Mouse (Mus musculus) stomach, embryonic 14.5 days (tissue): ENCODE data around the gene Fasn. TPM values are rescaled to one million over a fixed set of nuclear protein-coding genes. Genes with fewer than 3 reads are reported as not detected.
"Not testable (repeated sequence)": the region's sequence is repeated elsewhere in the genome, so short reads cannot be mapped to it uniquely, and the experiment has no call there.

Experiments used
- ATAC-seq: fragments of 200-750 bp; cut with Nextera tagmentation; 2 replicates; pipeline ENCODE4 v1.8.0; 2017; ENCODE audit warnings: low read depth, moderate TSS enrichment; ENCODE audit not compliant: insufficient number of reproducible peaks, insufficient read depth, low FRiP score
- H3K27ac ChIP-seq: fragments of 300-500 bp; sonication (generic); 2 replicates; pipeline ENCODE4 v1.5.1; 2014; ENCODE audit warnings: mild to moderate bottlenecking, low read length, moderate library complexity, mixed read lengths
- H3K27me3 ChIP-seq: fragments of 300-500 bp; sonication (generic); 2 replicates; pipeline ENCODE4 v1.6.1; 2014; ENCODE audit warnings: low read length, control low read depth, mixed read lengths; ENCODE audit not compliant: control insufficient read depth, insufficient read depth
- H3K36me3 ChIP-seq: fragments of 300-500 bp; sonication (generic); 2 replicates; pipeline ENCODE4 v1.6.1; 2014; ENCODE audit warnings: mild to moderate bottlenecking, control low read depth, low read length, moderate library complexity, mixed read lengths; ENCODE audit not compliant: control insufficient read depth, insufficient read depth
- H3K4me1 ChIP-seq: fragments of 300-500 bp; sonication (generic); 2 replicates; pipeline ENCODE4 v1.6.1; 2014; ENCODE audit warnings: low read length, control low read depth, mixed read lengths; ENCODE audit not compliant: control insufficient read depth, insufficient read depth
- H3K4me2 ChIP-seq: fragments of 300-500 bp; sonication (generic); replicated peaks from 2 replicates; pipeline ENCODE4 v1.6.1; 2014; ENCODE audit warnings: low read depth, low read length, control low read depth
- H3K4me3 ChIP-seq: fragments of 300-500 bp; sonication (generic); 2 replicates; pipeline ENCODE4 v1.5.1; 2014; ENCODE audit warnings: low read depth, low read length, control low read depth
- H3K9ac ChIP-seq: fragments of 300-500 bp; sonication (generic); replicated peaks from 2 replicates; pipeline ENCODE4 v1.6.1; 2014; ENCODE audit warnings: low read depth, mild to moderate bottlenecking, control low read depth, low read length, moderate library complexity, mixed read lengths
- H3K9me3 ChIP-seq: fragments of 300-500 bp; sonication (generic); 2 replicates; pipeline ENCODE4 v1.6.1; 2016; ENCODE audit warnings: low read depth, low read length, control low read depth; ENCODE audit not compliant: control insufficient read depth
- WGBS: fragments of 180-500 bp; shearing (Covaris S2); extraction: QIAGEN DNeasy Blood & Tissue Kit; methylation state at CpG from one replicate; pipeline ENCODE4 v1.1.7; 2014; 5-methylcytosine and 5-hydroxymethylcytosine counted together
- polyA plus RNA-seq: library from polyadenylated mRNA; unstranded; fragments of >200 nt; fragmentation: Nextera tagmentation; extraction: Ambion mirVana; gene quantifications from 2 replicates; pipeline ENCODE4 v1.2.1, GENCODE M21; 2014

The Fasn gene
- polyA plus RNA-seq, 1 experiment from 2014 or later = 70.9 TPM

DNA sequence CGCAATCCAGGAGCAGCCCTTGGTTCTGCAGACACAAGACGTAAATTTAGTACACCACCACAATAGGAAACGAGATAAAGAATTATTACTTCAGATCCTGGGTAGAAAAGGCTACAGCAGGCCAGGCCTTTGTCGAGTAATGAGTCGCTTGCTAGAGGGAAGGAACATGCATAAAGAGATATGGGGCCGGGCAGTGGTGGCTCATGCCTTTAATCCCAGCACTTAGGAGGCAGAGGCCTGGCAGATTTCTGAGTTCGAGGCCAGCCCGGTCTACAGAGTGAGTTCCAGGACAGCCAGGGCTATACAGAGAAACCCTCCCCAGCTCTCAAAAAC is 27.8 kb downstream of the Fasn start:
- Histone ChIP-seq H3K4me2 (peak overlapping the region; percentile 31), H3K4me3 (peak overlapping the region; percentile 100; the same call in 1 of the 2 replicates), H3K9me3 (no peaks in the 10 kb centered on the region), H3K27ac (peak overlapping the region; percentile 69), H3K4me1 (peaks cover 17% of the 10 kb centered on the region), H3K9ac (no peak overlapping the region), H3K27me3 (no peaks in the 10 kb centered on the region), H3K36me3 (peaks cover 24% of the 10 kb centered on the region)
- WGBS = 30% methylated on average over 8 of the region's 8 CpGs
- ATAC-seq = no peak

DNA sequence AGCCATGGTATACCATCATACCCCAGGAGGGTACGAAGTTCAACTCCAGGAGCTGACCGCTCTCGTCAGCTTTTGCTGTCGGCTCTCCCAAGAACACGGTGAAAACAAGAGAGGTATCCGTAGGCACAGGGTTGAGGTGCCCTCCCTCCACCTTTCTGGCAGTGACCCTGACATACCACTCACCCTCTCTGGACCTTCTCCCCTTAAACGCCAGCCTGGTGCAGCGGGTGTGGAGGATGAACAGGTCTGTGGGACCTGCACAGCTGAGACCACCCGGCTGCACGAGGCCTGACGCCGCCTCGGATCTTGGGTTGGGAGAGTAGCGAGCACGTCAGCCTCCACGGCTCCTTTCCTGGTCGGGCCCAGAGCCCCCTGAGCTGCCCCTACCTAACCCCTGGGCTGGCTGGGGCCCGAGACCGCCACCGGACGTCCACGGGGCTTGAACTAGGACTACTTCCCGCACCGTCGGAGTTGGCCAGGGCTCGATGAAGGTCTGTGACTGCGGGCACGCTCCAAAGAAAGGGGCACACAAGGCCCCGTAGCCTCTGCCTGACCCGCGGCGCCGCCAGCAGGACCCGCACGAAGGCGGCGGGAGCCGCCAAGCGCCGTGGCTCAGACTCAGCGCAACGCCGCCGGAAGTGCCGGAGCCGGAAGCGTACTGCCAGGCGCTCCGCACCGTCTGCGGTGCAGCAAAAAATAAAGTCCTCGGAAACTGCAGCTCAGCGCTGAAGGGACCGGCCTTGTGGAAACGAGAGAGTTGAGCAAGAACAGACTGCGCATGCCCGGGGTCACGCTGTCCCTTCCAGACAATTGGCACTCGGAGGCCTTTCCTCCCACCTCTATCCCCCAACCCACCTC is 28.4 kb downstream of the Fasn start, which contains the start of gene Dus1l:
TSS of gene Dus1l (minus strand) at position 648 of the 858 bp plus-strand sequence.
- Histone ChIP-seq H3K4me3 (peak within 1 kb of the TSS; percentile 100), H3K4me2 (peak within 1 kb of the TSS; percentile 96), H3K9me3 (no peaks in the 10 kb centered on the region), H3K36me3 (peaks cover 30% of the 10 kb centered on the region), H3K27ac (peak within 1 kb of the TSS; percentile 69), H3K4me1 (peaks cover 17% of the 10 kb centered on the region), H3K9ac (peak within 1 kb of the TSS; percentile 95), H3K27me3 (no peaks in the 10 kb centered on the region)
- 1% methylated on average over 59 of the region's 59 CpGs for WGBS
- peak; percentile 85 for ATAC-seq

DNA sequence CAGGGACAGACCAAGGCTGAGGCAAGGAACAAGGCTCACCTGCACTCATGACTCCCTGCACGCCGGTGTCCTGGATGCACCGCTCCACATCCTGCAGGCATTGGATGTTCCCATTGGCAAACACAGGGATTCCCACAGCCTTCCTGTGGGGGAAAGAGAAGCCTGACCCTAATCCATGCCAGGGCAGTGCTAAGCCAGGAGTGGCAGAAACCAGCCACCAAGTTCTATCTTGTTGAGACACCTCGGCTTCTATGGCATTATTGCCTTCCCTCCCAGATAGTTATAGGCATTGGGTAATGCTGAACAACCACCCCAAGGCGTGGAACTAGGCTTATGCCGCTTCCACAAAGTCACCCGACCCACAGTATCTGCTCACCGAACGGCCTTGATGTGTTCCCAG is 31.7 kb downstream of the Fasn start:
- Histone ChIP-seq H3K4me1 (peaks cover 11% of the 10 kb centered on the region), H3K9me3 (no peaks in the 10 kb centered on the region), H3K4me3 (no peak overlapping the region), H3K27ac (no peak overlapping the region), H3K36me3 (peaks cover 57% of the 10 kb centered on the region), H3K4me2 (no peak overlapping the region), H3K9ac (no peak overlapping the region), H3K27me3 (no peaks in the 10 kb centered on the region)
- ATAC-seq = no peak
- 96% methylated on average over 9 of the region's 9 CpGs for whole genome bisulfite sequencing

DNA sequence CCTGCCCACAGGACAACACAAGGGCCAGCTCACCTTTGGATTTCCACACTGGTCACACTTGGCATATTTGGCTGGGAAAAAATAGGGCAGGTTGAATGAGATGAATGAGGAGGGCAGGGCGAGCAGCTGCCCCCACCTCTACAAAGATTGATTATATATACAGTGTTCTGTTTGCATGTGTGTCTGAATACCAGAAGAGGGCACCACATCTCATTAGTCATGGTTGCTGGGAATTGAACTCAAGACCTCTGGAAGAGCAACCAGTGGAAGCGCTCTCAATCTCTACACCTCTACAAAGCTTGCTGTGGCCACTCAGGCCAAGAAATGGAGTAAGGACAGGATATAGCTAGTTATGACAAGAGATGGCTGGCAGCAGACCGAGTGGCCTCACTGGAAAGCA is 34.5 kb downstream of the Fasn start:
- peaks cover 72% of the 10 kb centered on the region for H3K36me3 ChIP-seq
- H3K27ac ChIP-seq = no peak overlapping the region
- H3K9me3 ChIP-seq = no peaks in the 10 kb centered on the region
- no peaks in the 10 kb centered on the region for H3K27me3 ChIP-seq
- no peak overlapping the region for H3K4me2 ChIP-seq
- no peak for ATAC-seq
- no peak overlapping the region for H3K4me3 ChIP-seq
- peaks cover 10% of the 10 kb centered on the region; the same call in 1 of the 2 replicates for H3K4me1 ChIP-seq
- WGBS = 77% methylated on average over 3 of the region's 3 CpGs
- H3K9ac ChIP-seq = no peak overlapping the region

DNA sequence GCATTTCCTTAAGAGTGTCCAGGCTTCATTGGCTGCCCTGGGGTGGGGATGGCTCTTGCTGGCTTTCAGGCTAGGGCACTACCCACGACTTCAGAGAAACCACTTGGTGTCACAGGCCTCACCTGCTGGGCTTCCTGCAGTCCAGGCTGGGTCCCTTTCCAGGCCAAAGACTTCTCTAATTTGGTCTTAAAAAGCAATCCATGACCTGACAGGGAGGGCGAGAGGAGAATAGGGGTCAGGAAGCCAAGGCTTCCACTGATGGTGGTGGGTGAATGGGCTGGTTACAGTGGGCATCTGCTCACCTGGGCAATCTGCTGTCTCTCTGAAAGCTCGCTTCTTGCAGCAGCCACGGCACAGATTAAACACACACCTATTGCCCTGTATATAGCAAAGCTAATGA is 35.0 kb downstream of the Fasn start:
- Histone ChIP-seq H3K9me3 (no peaks in the 10 kb centered on the region), H3K27me3 (no peaks in the 10 kb centered on the region), H3K4me2 (no peak overlapping the region), H3K36me3 (peaks cover 71% of the 10 kb centered on the region), H3K27ac (no peak overlapping the region), H3K9ac (no peak overlapping the region), H3K4me1 (peaks cover 7% of the 10 kb centered on the region; the same call in 1 of the 2 replicates), H3K4me3 (no peak overlapping the region)
- ATAC-seq = no peak
- WGBS = 75% methylated on average over 4 of the region's 4 CpGs

DNA sequence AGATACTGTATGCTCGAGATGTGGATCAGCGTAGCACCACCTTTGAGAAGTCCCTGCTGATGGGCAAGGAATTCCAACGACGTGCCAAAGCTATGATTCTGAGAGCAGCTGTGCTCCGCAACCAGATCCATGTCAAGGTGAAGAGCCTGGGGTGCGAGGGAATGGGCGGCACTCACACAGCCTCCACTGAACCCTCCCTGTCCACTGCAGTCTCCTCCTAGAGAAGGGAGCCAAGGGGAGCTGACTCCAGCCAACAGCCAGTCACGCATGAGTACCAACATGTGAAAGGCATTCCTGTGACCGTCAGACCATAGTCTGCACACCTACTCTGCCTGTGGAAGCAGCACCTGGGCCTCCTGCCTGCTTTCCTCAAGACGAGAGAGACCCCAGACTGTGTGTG is 35.9 kb downstream of the Fasn start:
- not testable (repeated sequence) for H3K9ac ChIP-seq, H3K27me3 ChIP-seq, H3K4me2 ChIP-seq, ATAC-seq, H3K4me1 ChIP-seq, H3K4me3 ChIP-seq, H3K9me3 ChIP-seq, H3K27ac ChIP-seq
- H3K36me3 ChIP-seq = peaks cover 67% of the 10 kb centered on the region
- WGBS = 89% methylated on average over 9 of the region's 10 CpGs

DNA sequence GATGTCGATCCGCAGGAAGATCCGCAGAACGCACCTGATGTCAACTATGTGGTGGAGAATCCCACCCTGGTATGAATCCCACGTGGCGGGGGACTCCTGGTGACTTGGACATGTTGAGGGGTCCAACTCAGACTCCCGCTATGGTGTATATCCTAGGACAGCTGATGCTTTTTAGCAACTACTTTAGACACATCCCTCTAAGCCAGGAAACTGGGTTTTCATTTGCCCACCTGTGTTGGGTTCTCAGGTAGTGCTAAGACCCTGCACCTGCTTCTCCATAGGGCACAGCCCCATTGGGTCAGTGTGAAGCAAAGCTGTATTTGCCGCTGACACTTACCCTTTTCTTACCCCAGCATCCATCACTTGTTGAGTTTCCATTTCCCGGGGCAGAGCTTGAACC is 39.2 kb downstream of the Fasn start:
- Histone ChIP-seq H3K27ac (no peak overlapping the region), H3K36me3 (peaks cover 39% of the 10 kb centered on the region)

DNA sequence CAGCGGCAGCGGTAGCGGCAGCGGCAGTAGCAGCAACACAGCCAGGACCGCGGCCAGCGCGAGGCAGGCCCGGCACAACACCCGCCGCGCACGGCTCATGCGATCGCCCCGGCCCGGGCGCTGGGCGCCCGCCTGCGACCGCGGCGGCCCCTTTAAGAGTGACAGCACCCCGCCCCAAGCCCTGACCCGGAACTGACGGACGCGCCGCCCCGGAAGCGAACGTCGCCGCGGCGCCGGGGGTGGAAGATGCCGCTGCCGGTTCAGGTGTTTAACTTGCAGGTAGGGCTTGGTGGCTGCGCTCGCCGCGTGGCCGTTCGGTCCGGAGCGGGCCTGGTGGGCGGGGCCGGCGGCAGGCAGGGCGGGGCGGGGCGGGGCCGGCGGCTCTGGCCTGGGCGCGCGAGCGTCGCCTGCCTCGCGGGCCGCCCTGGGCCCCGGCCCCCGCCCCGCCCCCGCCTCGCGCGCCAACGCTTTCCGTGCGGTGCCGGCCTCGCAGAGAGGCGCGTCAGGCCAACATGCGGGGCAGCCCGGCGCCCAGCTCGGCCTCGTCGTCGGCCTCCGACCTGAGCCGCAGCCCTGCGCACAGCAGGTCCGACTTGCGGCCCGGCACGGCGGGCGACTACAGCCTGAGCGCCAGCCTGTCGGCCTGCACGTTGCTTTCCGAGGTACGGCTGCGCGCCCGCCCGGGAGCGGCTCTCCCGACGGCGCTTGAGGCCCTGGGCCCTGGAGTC is 40.1 kb downstream of the Fasn start, which contains the start of the genes Rfng and Gps1:
TSS of gene Rfng (minus strand) at position 144 of the 728 bp plus-strand sequence.
TSS of gene Gps1 (plus strand) at position 209 of the 728 bp plus-strand sequence.
- Histone ChIP-seq H3K9ac (peak within 1 kb of the TSS; percentile 88), H3K36me3 (peaks cover 32% of the 10 kb centered on the region), H3K9me3 (no peaks in the 10 kb centered on the region), H3K27me3 (no peaks in the 10 kb centered on the region), H3K4me1 (peaks cover 7% of the 10 kb centered on the region; the same call in 1 of the 2 replicates), H3K4me2 (peak within 1 kb of the TSS; percentile 93), H3K4me3 (peak within 1 kb of the TSS; percentile 85), H3K27ac (peak within 1 kb of the TSS; percentile 70)
- WGBS = under 1% methylated on average over 75 of the region's 107 CpGs
- peak; percentile 80 for ATAC-seq

More for the DNA sequence above, 39.2 kb downstream of the Fasn start:
- no peak for ATAC-seq
- Histone ChIP-seq H3K4me3 (peak overlapping the region; percentile 85), H3K4me1 (peaks cover 7% of the 10 kb centered on the region; the same call in 1 of the 2 replicates), H3K4me2 (peak overlapping the region; percentile 93), H3K9me3 (no peaks in the 10 kb centered on the region), H3K27me3 (no peaks in the 10 kb centered on the region), H3K9ac (peak overlapping the region; percentile 88)
- WGBS = 35% methylated on average over 9 of the region's 9 CpGs
